Mouse (Mus musculus) left cerebral cortex, postnatal 25 days (tissue): ENCODE measurements around the gene 6030458C11Rik. TPM values are rescaled to one million over a fixed set of nuclear protein-coding genes. Genes with fewer than 3 reads are reported as not detected.

Experiments
- DNase-seq, 2 experiments: peaks; one replicate each; pipeline ENCODE4 v3.0.0; 2022; ENCODE audit warnings: low spot score in 2 of 2, mixed read lengths in 1 of 2
- intact Hi-C: fragments of 180-260 bp; cut with DNase I; formaldehyde crosslinking; loops from one replicate; pipeline ENCODE4 v1.15.1; 2025
- total RNA-seq, 2 experiments: library from RNA; stranded (reverse); gene quantifications; 2 replicates each; pipeline ENCODE4 v1.2.3; 2021

6030458C11Rik gene
- 10 to 100 TPM; 28.7 to 29.0 TPM for total RNA-seq

DNA sequence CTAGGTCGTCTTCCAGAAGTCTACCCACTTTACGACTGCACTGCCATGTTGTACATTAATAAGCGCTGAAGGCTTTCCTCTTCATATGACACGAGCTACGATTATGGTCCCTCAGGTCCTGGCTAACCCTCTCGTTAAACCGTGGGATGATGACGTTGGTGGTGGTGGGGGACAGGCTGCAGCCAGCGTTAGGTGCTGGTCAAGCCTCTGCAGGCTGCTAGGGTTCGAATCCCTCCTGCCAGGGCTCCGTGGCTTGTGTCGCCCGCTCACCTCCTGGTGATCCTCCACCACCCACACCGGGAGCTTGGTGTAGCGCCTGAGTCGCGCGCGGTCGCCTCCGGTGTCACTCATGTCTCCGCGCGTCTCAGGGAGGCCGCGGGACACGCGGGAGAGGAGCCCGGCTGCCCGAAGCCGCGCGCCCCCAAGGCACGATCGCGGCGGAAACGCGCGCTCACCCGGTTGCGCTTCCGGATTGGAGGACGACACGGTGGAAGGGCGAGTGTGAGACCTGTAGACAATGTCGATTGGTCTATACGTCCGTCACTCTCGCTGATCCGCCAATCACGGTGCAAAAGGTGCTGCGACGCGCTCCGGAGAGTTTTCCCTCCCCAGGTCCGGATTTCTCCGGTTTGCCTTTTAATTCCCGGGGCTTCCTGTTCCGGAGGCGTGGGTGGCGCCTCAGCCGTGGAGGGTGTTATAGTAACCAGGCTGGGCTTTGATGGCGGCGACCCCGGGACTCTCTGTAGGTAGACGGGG, at the start of gene 6030458C11Rik, which contains the start of gene Drosha:
6030458C11Rik (minus strand) TSS at position 453 of the 756 bp plus-strand sequence.
Drosha (plus strand) TSS at position 619 of the 756 bp plus-strand sequence.
- intact Hi-C loops = no loop called here

DNA sequence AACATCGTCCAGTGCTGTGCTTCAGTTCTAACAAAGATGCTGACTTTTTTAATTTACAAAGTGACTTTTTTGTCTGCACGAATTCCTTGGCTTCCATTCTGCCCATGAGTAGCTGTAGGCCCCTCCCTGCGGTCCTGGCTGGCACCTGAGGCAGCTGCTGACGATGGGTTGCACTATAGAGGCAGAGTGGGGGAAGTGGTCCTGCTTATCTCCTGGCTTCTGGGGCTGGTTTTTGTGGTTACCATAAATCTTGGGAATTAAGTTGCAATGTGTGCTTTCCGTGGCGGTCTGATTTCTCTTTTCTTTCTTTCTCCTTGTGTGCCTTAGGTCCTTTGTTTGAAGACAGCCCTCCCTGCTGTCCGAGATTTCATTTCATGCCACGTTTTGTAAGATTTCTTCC, 42.8 kb upstream of the 6030458C11Rik start:
- DNase-seq = no peak
- intact Hi-C loops = no loop called here

More for the DNA sequence above, at the start of gene 6030458C11Rik, which contains the start of gene Drosha:
- DNase-seq = peak; percentile 98 to 99

DNA sequence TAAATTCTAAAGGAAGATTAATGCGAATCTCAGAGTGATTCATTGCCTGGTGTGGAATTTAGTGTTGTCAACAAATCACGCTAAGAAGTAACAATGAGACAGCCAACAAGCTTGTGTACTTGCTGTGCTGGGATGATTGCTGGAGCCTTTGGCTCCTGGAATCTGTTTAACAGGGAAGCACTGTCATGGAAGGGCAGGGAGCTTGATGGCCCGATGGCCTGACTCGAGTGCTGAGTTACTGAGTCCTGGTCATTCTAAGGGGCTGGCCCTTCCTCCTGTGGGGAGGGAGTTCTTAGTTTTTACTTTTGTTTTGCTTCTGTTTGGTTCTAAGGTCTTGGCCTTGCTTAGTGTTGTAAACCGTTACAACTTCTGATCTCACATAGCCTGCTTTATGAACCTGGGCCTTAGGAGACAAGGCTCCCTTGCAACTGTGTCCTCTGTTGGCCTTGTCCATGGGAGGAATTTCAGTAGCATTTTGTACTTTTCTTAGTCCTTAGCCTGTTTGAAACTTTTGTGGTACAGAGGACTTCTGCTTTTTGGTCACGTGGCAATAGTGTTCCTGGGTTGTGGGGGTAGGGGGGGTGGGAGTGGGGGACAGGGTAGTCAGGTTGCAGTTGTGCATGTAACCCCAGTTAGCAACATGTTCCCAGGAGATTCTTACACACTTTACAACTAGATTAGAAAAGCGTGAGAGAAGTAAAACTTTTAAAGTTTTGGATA, 41.3 kb upstream of the 6030458C11Rik start:
- no peak for DNase-seq
- intact Hi-C loops = no loop called here

DNA sequence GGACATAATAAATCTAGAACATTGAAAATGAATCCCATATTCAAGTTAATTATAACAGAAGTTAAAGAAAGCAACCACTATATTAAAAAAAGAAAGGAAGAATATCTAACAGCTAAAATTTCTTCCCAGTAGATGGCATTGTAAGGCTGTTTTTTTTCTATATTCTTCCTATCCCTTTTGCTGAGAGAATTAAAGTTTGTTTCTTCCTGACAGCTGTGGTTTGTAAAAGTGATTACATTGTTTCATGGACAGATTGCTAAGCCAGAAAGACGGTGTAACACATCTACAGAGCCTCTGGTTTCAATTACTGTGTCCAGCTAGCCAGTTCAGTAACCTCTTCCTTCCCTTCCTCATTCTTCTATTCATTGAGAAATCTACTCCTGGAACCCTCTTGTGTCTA, 39.2 kb upstream of the 6030458C11Rik start:
- DNase-seq = no peak
- intact Hi-C loops = loop anchor here (5.0 kb wide), 1 partner anchor 1554 kb away; no protein-coding TSS in a partner anchor

DNA sequence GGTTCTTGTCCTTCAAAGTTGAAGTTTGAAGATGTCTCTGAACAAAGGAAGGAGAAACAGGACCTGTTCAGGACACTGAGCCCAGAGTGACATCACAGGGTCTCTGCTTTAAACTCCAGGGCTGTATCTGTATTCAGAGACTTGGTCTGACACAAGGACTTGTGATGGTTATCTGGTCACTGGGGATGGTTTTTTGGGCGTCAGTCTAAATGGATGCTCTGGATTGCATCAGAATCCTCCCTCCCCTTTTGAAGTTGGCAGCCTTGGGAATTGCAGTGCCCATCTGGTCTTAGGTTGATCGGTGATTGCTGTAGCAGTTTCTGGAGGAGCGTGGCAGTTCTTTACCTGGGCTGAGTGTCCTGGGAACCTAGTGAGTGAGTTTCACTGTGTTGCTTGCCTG, 37.6 kb upstream of the 6030458C11Rik start:
- DNase-seq = no peak
- intact Hi-C loops = loop anchor here (5.0 kb wide), 1 partner anchor 1555 kb away; no protein-coding TSS in a partner anchor

DNA sequence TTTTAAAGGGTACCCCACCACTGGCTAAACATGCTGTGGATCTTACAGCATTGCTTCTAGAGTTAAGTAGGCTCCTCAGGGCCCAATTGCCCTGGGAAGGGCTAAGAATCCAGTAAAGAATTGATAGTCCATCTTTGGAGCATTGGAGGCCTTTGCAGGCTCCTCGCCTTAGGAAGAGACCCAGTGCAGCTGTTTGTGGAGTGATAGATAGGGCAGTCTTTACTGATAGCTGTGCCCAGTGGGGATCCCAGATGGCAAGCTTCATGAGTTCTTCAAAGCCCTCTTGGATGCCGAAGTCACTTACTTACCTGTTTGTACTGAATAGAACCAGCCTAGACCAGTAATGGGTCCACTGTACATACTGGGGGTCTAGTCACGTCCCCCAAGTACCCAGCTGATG, 34.2 kb upstream of the 6030458C11Rik start:
- intact Hi-C loops = no loop called here
- no peak for DNase-seq

DNA sequence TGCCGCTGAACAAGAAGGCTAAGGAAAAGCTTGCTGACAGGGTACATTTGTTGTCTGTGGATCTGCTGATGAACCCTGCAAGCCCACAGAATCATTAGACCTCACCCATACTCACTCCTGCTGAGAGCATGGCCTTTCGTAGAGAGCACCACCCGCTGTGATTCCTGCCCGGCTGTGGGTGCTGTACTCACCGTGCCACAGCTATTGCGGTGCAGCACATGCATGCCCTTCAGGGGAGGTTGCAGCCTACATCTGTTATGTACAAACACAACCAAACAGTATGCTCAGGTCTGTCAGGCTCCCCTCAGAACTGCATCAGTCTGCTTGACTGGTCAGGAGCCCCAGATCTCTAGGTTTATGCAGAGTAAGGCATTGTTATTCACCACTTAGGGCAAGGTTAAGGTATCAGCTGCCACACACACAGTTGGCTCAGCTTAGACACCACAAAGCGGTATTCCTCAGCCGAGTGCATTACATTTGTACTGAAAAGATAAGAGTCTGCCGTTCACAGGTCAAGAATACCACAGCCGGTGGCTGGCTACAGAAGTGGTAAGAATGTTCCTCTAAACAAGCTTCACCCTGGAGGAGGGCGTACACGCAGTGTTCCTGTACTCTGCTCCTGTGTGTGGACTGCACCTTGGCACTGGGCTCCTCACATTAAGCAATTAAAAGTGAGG, 33.5 kb upstream of the 6030458C11Rik start:
- intact Hi-C loops = no loop called here
- no peak for DNase-seq

DNA sequence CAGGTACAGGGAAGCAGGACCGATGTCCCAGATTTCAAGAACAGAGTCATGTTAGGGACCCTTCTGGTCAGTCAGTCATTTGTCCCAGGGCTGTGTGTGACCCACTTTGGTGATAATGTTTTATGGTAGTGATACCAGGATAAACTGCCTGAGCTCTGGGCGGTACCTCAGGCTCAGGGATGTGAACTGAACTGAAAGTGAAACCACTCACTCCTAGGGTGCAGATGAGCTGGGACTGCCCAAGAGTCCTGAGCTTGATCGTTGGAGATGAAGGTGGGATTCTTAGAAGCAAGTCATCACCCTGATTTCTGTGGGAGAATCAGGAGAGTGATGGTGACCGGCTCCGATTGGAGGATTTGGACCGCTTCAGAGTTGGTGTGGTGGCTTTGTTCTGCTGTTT, 32.3 kb upstream of the 6030458C11Rik start:
- DNase-seq = no peak
- intact Hi-C loops = no loop called here

DNA sequence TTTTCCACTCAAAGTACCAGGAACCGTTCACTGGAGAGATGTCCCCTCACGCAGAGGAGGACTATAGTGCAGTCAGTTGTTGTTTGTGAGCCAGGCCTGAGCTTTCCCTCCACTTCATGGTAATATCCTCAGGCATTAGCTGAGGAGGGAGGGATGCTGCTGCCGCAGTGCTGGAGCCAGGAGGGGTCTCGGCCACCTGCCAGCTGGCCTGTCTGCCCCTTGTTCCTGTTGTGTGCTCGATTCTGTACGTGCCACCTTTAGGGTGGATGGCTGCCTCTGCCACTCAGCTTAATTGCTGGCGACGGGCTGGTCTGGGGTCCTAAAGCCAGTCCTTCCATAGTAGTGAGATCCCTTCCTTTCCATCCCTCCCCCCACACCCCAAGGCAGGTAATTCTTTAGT, 29.0 kb upstream of the 6030458C11Rik start:
- intact Hi-C loops = no loop called here
- no peak for DNase-seq

DNA sequence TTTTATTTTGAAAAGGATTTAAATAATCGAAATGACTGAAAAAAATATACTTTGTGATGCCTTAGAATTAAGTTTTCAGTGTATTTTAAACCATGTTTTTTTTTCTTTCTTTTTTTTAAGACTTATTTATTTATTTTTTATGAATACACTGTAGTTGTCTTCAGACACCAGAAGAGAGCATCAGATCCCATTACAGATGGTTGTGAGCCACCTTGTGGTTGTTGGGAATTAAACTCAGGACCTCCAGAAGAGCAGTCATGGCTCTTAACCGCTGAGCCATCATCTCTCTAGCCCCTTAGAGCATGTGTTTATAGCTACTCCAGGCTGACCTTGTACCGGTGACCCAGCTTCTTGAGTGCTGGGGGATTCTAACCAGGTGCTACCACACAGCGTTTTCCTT, 24.9 kb upstream of the 6030458C11Rik start:
- intact Hi-C loops = no loop called here
- peak in 1 of 2 experiments; percentile 28 for DNase-seq

DNA sequence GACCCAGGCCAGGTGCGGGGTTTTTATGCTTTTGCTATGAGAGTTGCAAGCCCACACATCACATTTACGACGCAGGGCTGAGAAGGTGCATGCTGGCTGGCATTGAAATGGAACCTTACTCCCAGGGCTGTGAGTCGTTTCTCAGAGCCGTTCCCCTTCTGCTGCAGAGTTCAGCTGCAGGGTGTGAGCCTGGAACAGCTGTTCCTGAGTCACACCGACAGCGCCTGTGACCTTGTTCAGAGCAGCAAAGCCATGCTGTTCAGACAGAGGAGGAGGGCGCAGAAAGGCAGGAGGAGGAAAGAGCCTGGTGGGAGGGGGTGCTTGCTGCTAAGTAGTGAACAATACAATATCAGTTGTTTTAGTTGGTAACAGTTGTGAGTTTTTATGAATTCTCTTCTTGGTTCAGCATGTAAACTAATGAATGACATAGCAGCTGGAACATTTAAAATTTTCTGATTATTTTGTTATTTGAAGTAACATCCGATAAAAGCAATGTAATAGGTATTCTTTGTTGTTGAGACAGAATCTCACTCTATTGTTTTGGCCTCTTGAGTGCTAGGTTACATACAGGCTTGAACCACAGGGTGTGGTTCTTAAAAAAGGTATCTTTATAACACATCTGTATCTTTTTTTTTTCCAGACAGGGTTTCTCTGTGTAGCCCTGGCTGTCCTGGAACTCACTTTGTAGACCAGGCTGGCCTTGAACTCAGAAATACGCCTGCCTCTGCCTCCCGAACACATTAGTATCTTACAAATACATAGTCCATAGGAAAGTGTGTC, 23.9 kb upstream of the 6030458C11Rik start:
- no peak for DNase-seq
- intact Hi-C loops = no loop called here

DNA sequence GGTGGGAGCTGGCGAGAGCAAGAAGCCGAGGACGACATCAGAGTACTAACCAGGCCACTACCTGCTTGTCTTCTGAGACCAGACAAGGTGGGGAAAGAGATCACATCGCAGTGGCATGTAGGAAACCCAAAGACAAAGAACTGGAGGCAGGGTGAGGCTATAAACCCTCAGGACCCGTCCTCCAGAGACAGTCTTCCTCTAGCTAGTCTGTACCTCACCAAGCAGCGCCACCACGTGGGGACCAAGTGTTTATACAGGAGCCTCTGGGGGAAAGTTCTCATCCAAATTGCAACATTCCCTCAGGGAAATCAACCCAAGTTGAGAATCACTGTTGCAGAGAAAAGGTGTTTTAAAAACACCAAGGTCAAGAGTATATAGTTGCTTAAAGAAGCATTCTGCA, 18.4 kb upstream of the 6030458C11Rik start:
- intact Hi-C loops = no loop called here
- no peak for DNase-seq

DNA sequence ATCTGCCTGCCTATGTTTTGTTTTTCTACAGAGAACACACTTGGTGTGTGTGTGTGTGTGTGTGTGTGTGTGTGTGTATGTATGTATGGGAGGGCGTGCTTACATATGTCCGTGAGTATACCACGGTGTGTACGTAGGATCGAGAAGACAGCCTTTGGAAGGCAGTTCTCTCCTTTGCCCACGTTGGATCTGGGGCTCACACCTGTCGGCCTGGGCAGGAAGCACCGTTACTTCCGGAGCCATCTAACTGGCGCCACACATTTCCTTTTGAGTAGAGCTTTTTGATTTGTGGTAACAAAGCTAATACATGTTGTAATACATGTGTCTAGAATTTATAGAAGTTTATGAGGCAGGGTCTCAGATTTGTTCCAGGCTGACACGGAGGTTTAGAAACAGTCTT, 16.3 kb upstream of the 6030458C11Rik start:
- DNase-seq = no peak
- intact Hi-C loops = no loop called here

DNA sequence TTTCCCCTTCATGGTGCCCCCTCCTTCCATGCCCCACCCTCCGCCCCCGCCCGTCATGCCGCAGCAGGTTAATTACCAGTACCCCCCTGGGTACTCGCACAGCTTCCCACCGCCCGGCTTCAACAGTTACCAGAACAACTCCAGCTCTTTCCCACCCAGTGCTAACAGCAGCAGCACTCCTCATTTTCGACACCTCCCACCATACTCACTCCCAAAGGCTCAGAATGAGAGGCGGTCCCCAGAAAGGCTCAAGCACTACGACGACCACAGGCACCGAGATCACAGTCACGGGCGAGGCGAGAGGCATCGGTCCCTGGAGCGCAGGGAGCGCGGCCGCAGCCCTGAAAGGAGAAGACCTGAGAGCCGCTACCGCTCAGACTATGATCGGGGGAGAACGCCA, 9.8 kb upstream of the 6030458C11Rik start:
- DNase-seq = peak in 1 of 2 experiments; percentile 14
- intact Hi-C loops = no loop called here

DNA sequence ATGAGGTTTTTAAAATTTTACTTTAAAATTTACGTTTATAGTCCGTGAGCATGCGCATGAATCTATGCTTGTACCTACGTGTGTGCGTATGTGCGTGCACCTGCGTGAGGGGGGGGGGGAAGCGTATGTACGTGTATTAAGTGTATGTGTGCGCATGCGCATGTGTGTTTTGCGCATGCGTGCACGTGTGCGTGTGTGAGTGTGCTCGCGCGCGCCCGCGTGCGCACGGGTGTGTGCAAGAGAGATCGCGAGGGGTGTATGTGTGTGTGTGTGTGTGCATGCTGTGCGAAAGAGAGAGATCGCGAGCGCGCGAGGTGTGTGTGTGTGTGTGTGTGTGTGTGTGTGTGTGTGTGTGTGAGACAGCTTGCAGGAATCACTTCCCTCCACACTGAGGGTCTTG, 8.9 kb upstream of the 6030458C11Rik start:
- no peak for DNase-seq
- intact Hi-C loops = no loop called here

DNA sequence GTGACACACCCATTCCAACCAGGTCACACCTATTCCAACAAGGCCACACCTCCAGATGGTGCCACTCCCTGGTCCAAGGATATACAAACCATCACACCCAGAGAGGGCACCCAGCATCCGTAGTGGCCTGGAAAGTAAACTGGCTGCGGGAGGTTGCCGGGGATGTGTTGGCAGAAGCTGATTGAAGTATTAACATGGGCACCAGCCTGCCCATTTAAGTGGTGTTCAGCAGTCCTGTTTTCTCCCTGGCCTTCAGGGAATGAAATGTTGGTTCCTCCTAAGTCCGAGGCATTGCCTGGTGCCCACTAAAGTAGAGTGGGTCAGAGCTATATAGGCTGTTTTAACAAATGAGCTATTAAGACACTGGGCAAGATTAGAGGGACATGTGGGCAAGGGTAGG, 8.2 kb upstream of the 6030458C11Rik start:
- intact Hi-C loops = no loop called here
- no peak for DNase-seq

DNA sequence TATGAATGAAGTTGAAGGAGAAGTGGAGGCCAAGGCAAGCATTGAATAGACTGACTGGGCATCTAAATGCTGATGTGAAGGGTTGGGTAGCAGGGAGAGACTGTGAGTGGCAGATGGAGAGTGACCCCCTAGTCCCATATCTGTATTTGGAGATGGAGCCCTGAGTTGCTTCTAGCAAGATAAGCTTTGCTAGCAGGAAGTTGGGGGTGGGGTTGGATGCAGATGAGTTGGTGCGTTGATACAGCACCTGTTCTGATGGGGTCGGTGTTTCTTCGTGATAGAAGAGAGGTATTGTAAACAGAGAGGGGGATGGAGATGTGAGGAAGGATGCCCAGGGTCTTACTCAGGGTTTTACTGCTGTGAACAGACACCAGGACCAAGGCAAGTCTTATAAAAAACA, 5.4 kb upstream of the 6030458C11Rik start:
- intact Hi-C loops = no loop called here
- DNase-seq = no peak

DNA sequence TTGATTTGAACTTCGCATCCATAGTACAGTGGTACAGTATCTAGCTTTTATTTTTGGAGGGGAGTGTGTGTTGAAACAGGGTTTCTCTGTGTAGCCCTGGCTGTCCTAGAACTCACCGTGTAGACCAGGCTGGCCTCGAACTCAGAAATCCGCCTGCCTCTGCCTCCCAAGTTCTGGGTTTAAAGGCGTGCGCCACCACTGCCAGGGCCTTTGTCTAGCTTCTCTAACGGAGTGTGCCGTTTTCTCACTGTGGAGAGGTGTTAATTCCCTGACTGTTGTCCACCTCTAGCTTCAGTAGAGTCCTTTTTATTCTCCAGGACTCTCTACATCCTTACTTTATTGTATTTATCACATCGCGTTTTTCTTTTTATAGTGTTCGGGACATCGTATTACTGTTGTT, 959 bp upstream of the 6030458C11Rik start:
- no peak for DNase-seq
- intact Hi-C loops = no loop called here

DNA sequence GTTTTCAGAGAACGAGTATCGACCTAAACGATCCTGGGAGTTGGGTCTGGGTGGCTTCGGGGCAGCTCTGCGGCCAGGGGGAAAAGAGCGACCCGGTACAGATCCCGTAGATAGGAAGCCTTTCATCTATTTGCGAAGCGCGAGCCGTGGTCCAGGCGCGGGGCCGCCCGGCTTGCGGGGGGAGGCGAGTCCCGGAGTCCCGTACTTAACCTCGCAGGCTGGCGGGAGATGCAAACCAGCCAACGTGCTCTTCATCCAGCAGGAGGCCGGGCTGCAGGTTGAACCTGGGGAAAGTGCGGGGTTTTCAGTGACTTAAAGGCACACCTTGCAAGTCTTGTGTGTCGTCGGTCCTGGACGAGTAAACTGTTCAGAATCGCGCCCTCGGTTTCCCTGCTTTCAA, 516 bp upstream of the 6030458C11Rik start:
- peak; percentile 35 to 39 for DNase-seq
- intact Hi-C loops = no loop called here
